Mouse (Mus musculus) midbrain, embryonic 14.5 days (tissue): ENCODE measurements around the gene Bicc1. TPM values are rescaled to one million over a fixed set of nuclear protein-coding genes. Genes with fewer than 3 reads are reported as not detected.
A peak's percentile ranks its signal among the peaks of the same experiment; 100 is the strongest.

Source experiments
- ATAC-seq: fragments of 200-750 bp; cut with Nextera tagmentation; 2 replicates; pipeline ENCODE4 v1.8.0; 2017; ENCODE audit warnings: moderate number of reproducible peaks, moderate library complexity; ENCODE audit not compliant: low FRiP score, low TSS enrichment
- DNase-seq: peaks from one replicate; pipeline ENCODE4 v3.0.0-alpha.2; 2015
- H3K27ac ChIP-seq: fragments of 300-500 bp; sonication (generic); replicated peaks from 2 replicates; pipeline ENCODE4 v1.5.1; 2014; ENCODE audit warnings: mild to moderate bottlenecking, low read depth, low read length, moderate library complexity
- H3K27me3 ChIP-seq: fragments of 300-500 bp; sonication (generic); 2 replicates; pipeline ENCODE4 v1.6.1; 2014; ENCODE audit warnings: low read length, control low read depth, mixed read lengths; ENCODE audit not compliant: control insufficient read depth, insufficient read depth
- H3K36me3 ChIP-seq: fragments of 300-500 bp; sonication (generic); 2 replicates; pipeline ENCODE4 v1.6.1; 2014; ENCODE audit warnings: low read length, control low read depth; ENCODE audit not compliant: control insufficient read depth, insufficient read depth
- H3K4me1 ChIP-seq: fragments of 300-500 bp; sonication (generic); 2 replicates; pipeline ENCODE4 v1.6.1; 2014; ENCODE audit warnings: mild to moderate bottlenecking, antibody characterized with exemption, low read length, control low read depth; ENCODE audit not compliant: control insufficient read depth, insufficient read depth
- H3K4me2 ChIP-seq: fragments of 300-500 bp; sonication (generic); 2 replicates; pipeline ENCODE4 v1.6.1; 2014; ENCODE audit warnings: mild to moderate bottlenecking, low read length, moderate library complexity
- H3K4me3 ChIP-seq: fragments of 300-500 bp; sonication (generic); replicated peaks from 2 replicates; pipeline ENCODE4 v1.5.1; 2014; ENCODE audit warnings: low read depth, low read length
- H3K9ac ChIP-seq: fragments of 300-500 bp; sonication (generic); replicated peaks from 2 replicates; pipeline ENCODE4 v1.6.1; 2014; ENCODE audit warnings: mild to moderate bottlenecking, low read length, moderate library complexity
- H3K9me3 ChIP-seq: fragments of 300-500 bp; sonication (generic); 2 replicates; pipeline ENCODE4 v1.6.1; 2016; ENCODE audit warnings: low read length, control low read depth, mixed read lengths; ENCODE audit not compliant: control insufficient read depth
- WGBS: fragments of 180-500 bp; shearing (Covaris S2); extraction: QIAGEN DNeasy Blood & Tissue Kit; methylation state at CpG from one replicate; pipeline ENCODE4 v1.1.7; 2014; 5-methylcytosine and 5-hydroxymethylcytosine counted together
- polyA plus RNA-seq: library from polyadenylated mRNA; unstranded; fragments of >200 nt; fragmentation: Nextera tagmentation; extraction: Ambion mirVana; gene quantifications from 2 replicates; pipeline ENCODE4 v1.2.1, GENCODE M21; 2014

Bicc1 gene
- polyA plus RNA-seq, 1 experiment from 2014 or later, result 6.2 TPM

- Histone ChIP-seq H3K27me3 (no peaks in the 10 kb centered on the region), H3K4me1 (no peaks in the 10 kb centered on the region), H3K9ac (no peak overlapping the region), H3K36me3 (no peaks in the 10 kb centered on the region), H3K4me2 (no peak overlapping the region), H3K27ac (no peak overlapping the region), H3K4me3 (no peak overlapping the region), H3K9me3 (no peaks in the 10 kb centered on the region)
- DNase-seq, result no peak
- ATAC-seq, result no peak
- 86% methylated on average over 6 of the region's 6 CpGs for WGBS
These were observed 97.3 kb downstream of the Bicc1 start for GRCm38 (mm10) chr10:71062151-71062550.

GRCm38 (mm10) chr10:71060269-71060668, 99.2 kb downstream of the Bicc1 start:
- 84% methylated on average over 2 of the region's 2 CpGs for WGBS
- Histone ChIP-seq H3K36me3 (no peaks in the 10 kb centered on the region), H3K4me3 (no peak overlapping the region)

GRCm38 (mm10) chr10:71058616-71059247, 100.8 kb downstream of the Bicc1 start:
- Histone ChIP-seq H3K27me3 (no peaks in the 10 kb centered on the region), H3K27ac (no peak overlapping the region), H3K4me2 (no peak overlapping the region), H3K9me3 (no peaks in the 10 kb centered on the region), H3K4me3 (no peak overlapping the region), H3K36me3 (no peaks in the 10 kb centered on the region), H3K9ac (no peak overlapping the region), H3K4me1 (no peaks in the 10 kb centered on the region)
- ATAC-seq (no peak), DNase-seq (peak; percentile 35)
- WGBS, result 58% methylated on average over 14 of the region's 14 CpGs

More at GRCm38 (mm10) chr10:71060269-71060668, 99.2 kb downstream of the Bicc1 start:
- no peak for ATAC-seq
- no peak overlapping the region for H3K4me2 ChIP-seq
- no peaks in the 10 kb centered on the region for H3K9me3 ChIP-seq
- H3K27me3 ChIP-seq, result no peaks in the 10 kb centered on the region
- H3K27ac ChIP-seq, result no peak overlapping the region
- H3K4me1 ChIP-seq, result no peaks in the 10 kb centered on the region
- DNase-seq, result no peak
- no peak overlapping the region for H3K9ac ChIP-seq

- H3K9ac ChIP-seq, result no peak overlapping the region
- H3K36me3 ChIP-seq, result no peaks in the 10 kb centered on the region
- H3K27me3 ChIP-seq, result no peaks in the 10 kb centered on the region
- ATAC-seq (no peak), DNase-seq (no peak)
- H3K27ac ChIP-seq, result no peak overlapping the region
- H3K9me3 ChIP-seq, result no peaks in the 10 kb centered on the region
- H3K4me2 ChIP-seq, result no peak overlapping the region
- no peaks in the 10 kb centered on the region for H3K4me1 ChIP-seq
- H3K4me3 ChIP-seq, result no peak overlapping the region
- WGBS, result 84% methylated on average over 5 of the region's 5 CpGs
These were observed 101.4 kb downstream of the Bicc1 start for GRCm38 (mm10) chr10:71058070-71058469.

GRCm38 (mm10) chr10:71052748-71053147, 106.8 kb downstream of the Bicc1 start:
- H3K4me3 ChIP-seq, result no peak overlapping the region
- no peaks in the 10 kb centered on the region for H3K27me3 ChIP-seq
- 64% methylated on average over 9 of the region's 9 CpGs for WGBS
- ATAC-seq, result no peak
- no peaks in the 10 kb centered on the region for H3K36me3 ChIP-seq
- H3K27ac ChIP-seq, result no peak overlapping the region
- no peaks in the 10 kb centered on the region for H3K9me3 ChIP-seq
- H3K9ac ChIP-seq, result no peak overlapping the region
- H3K4me1 ChIP-seq, result no peaks in the 10 kb centered on the region
- no peak overlapping the region for H3K4me2 ChIP-seq
- DNase-seq, result no peak

- peak; percentile 21 for DNase-seq
These were observed 107.3 kb downstream of the Bicc1 start for GRCm38 (mm10) chr10:71052208-71052607.

GRCm38 (mm10) chr10:71050722-71051333, 108.7 kb downstream of the Bicc1 start:
- Histone ChIP-seq H3K27me3 (no peaks in the 10 kb centered on the region), H3K9me3 (no peaks in the 10 kb centered on the region), H3K27ac (no peak overlapping the region), H3K4me1 (no peaks in the 10 kb centered on the region), H3K36me3 (no peaks in the 10 kb centered on the region), H3K4me2 (no peak overlapping the region), H3K4me3 (no peak overlapping the region), H3K9ac (no peak overlapping the region)
- DNase-seq (no peak), ATAC-seq (no peak)
- WGBS, result 88% methylated on average over 10 of the region's 10 CpGs

More at GRCm38 (mm10) chr10:71052208-71052607, 107.3 kb downstream of the Bicc1 start:
- Histone ChIP-seq H3K4me3 (no peak overlapping the region), H3K27me3 (no peaks in the 10 kb centered on the region), H3K36me3 (no peaks in the 10 kb centered on the region), H3K27ac (no peak overlapping the region), H3K4me1 (no peaks in the 10 kb centered on the region), H3K9me3 (no peaks in the 10 kb centered on the region), H3K4me2 (no peak overlapping the region), H3K9ac (no peak overlapping the region)
- ATAC-seq, result no peak
- 86% methylated on average over 7 of the region's 7 CpGs for WGBS

GRCm38 (mm10) chr10:71049294-71049693, 110.2 kb downstream of the Bicc1 start:
- WGBS, result 95% methylated on average over 17 of the region's 17 CpGs
- H3K27me3 ChIP-seq, result no peaks in the 10 kb centered on the region
- no peak overlapping the region for H3K4me3 ChIP-seq
- ATAC-seq (no peak), DNase-seq (no peak)
- no peak overlapping the region for H3K27ac ChIP-seq
- H3K9me3 ChIP-seq, result no peaks in the 10 kb centered on the region
- no peak overlapping the region for H3K9ac ChIP-seq
- no peaks in the 10 kb centered on the region for H3K36me3 ChIP-seq
- H3K4me1 ChIP-seq, result no peaks in the 10 kb centered on the region
- no peak overlapping the region for H3K4me2 ChIP-seq

- H3K4me3 ChIP-seq, result no peak overlapping the region
- no peaks in the 10 kb centered on the region for H3K36me3 ChIP-seq
- no peaks in the 10 kb centered on the region for H3K27me3 ChIP-seq
- H3K9ac ChIP-seq, result no peak overlapping the region
- ATAC-seq (no peak), DNase-seq (no peak)
- H3K27ac ChIP-seq, result no peak overlapping the region
- 86% methylated on average over 1 of the region's 1 CpGs for WGBS
- no peaks in the 10 kb centered on the region for H3K4me1 ChIP-seq
- no peaks in the 10 kb centered on the region for H3K9me3 ChIP-seq
- H3K4me2 ChIP-seq, result no peak overlapping the region
These were observed 115.1 kb downstream of the Bicc1 start for GRCm38 (mm10) chr10:71044410-71044809.
